ENCODE assay signal across 9 mouse cellular contexts in genomic region chr5:125040128-125040584, GRCm38 (mm10). TPM values are rescaled to one million over a fixed set of nuclear protein-coding genes. Genes with fewer than 3 reads are reported as not detected.
DNase-seq lines count a peak whose midpoint lies in the region; ATAC-seq and TF ChIP-seq lines count a peak whose summit lies in the region.
"Had no signal": no experiment of that assay in that cellular context is flagged by ENCODE, and none has a peak within 500 bp of the region (broad histone marks: within the 10 kb centered on the region; RNA-seq: fewer than 3 reads in every experiment).

No protein-coding gene starts in this region.

- H3K9me3 ChIP-seq in hindbrain, embryonic 16.5 days (ENCODE audit: control insufficient read depth, low read length): no peaks in the 10 kb centered on the region
- no peaks in the 10 kb centered on the region for H3K9me3 ChIP-seq in hindbrain, embryonic 12.5 days (replicated peaks)
- H3K9me3 ChIP-seq: embryonic facial prominence, embryonic 12.5 days had no signal

- no peak overlapping the region for H3K4me3 ChIP-seq in hindbrain, embryonic 16.5 days (ENCODE audit: low read length)
- no peak overlapping the region for H3K4me3 ChIP-seq in hindbrain, embryonic 12.5 days
- H3K4me3 ChIP-seq in kidney, adult 2 months (ENCODE audit: insufficient read depth, low read depth, low read length): no peak overlapping the region
- H3K4me3 ChIP-seq: embryonic facial prominence, embryonic 12.5 days had no signal

- H3K9ac ChIP-seq in hindbrain, embryonic 16.5 days (ENCODE audit: low read depth, low read length): no peak overlapping the region
- H3K9ac ChIP-seq in hindbrain, embryonic 12.5 days: no peak overlapping the region
- H3K9ac ChIP-seq: embryonic facial prominence, embryonic 12.5 days had no signal

- H3K36me3 ChIP-seq in hindbrain, embryonic 16.5 days (ENCODE audit: control insufficient read depth, insufficient read depth, low read length): peaks cover 30% of the 10 kb centered on the region
- H3K36me3 ChIP-seq in hindbrain, embryonic 12.5 days: peaks cover 71% of the 10 kb centered on the region
- H3K36me3 ChIP-seq in kidney, adult 2 months (ENCODE audit: control insufficient read depth, insufficient read depth, low read length): no peaks in the 10 kb centered on the region; the same call in 1 of the 2 replicates

- H3K4me1 ChIP-seq in hindbrain, embryonic 16.5 days (ENCODE audit: control insufficient read depth, insufficient read depth, low read depth, low read length): peaks cover 12% of the 10 kb centered on the region; the same call in 1 of the 2 replicates
- H3K4me1 ChIP-seq in hindbrain, embryonic 12.5 days: peaks cover 19% of the 10 kb centered on the region
- peaks cover 11% of the 10 kb centered on the region for H3K4me1 ChIP-seq in kidney, adult 2 months (ENCODE audit: control insufficient read depth, insufficient read depth, low read length)

- intact Hi-C loops in gastrocnemius, postnatal 14 days (cut with DNase I; ENCODE audit: low total_unique reads): no loop called here

- peak; percentile 85 for DNase-seq in adrenal gland, adult 8-10 months
- DNase-seq in gastrocnemius, postnatal 14 days: peak; percentile 91
- peak; percentile 97 for DNase-seq in kidney, adult 2 months
- DNase-seq in ovary, adult 18-20 months (ENCODE audit: low spot score): peak; percentile 67

- H3K27ac ChIP-seq in hindbrain, embryonic 16.5 days (ENCODE audit: low read depth, low read length): peak overlapping the region; percentile 44; the same call in 1 of the 2 replicates
- no peak overlapping the region for H3K27ac ChIP-seq in hindbrain, embryonic 12.5 days
- peak overlapping the region; percentile 9; the same call in 1 of the 2 replicates for H3K27ac ChIP-seq in kidney, adult 2 months (ENCODE audit: insufficient read depth, low read depth, low read length)
- H3K27ac ChIP-seq: embryonic facial prominence, embryonic 12.5 days had no signal

- no peak overlapping the region for H3K4me2 ChIP-seq in hindbrain, embryonic 16.5 days (ENCODE audit: low read length)
- H3K4me2 ChIP-seq in hindbrain, embryonic 12.5 days (replicated peaks): no peak overlapping the region
- H3K4me2 ChIP-seq: embryonic facial prominence, embryonic 12.5 days had no signal

- H3K27me3 ChIP-seq in hindbrain, embryonic 16.5 days (replicated peaks; ENCODE audit: control insufficient read depth, insufficient read depth, low read length): no peaks in the 10 kb centered on the region
- H3K27me3 ChIP-seq in hindbrain, embryonic 12.5 days: no peaks in the 10 kb centered on the region
- H3K27me3 ChIP-seq in kidney, adult 2 months (replicated peaks; ENCODE audit: control insufficient read depth, insufficient read depth, low read length): no peaks in the 10 kb centered on the region
- H3K27me3 ChIP-seq: embryonic facial prominence, embryonic 12.5 days had no signal

- TF ChIP-seq POLR2A in kidney, adult 2 months (IDR thresholded peaks at IDR 0.05; ENCODE audit: low read depth, low read length): no peak

- TF ChIP-seq CTCF in kidney, adult 2 months (conservative IDR thresholded peaks at IDR 0.05; ENCODE audit: insufficient read depth, insufficient read length, low read depth, low read length): 0 out of 2 replicates have a peak, but pooled peaks have one; percentile 5

- WGBS in hindbrain, embryonic 16.5 days: 54% methylated on average over 5 of the region's 5 CpGs
- WGBS in hindbrain, embryonic 12.5 days: 67% methylated on average over 5 of the region's 5 CpGs
- WGBS in kidney, adult 2 months: 14% methylated on average over 5 of the region's 5 CpGs

- ATAC-seq in hindbrain, embryonic 16.5 days: no peak
- ATAC-seq in hindbrain, embryonic 12.5 days (ENCODE audit: low FRiP score): no peak
- ATAC-seq in erythroid progenitor cell, adult 5-6 weeks (replicated peaks; ENCODE audit: low FRiP score, poor library complexity, severe bottlenecking): no peak
- no peak for ATAC-seq in monocyte, adult 5-6 weeks (replicated peaks; ENCODE audit: insufficient number of reproducible peaks, low FRiP score, low TSS enrichment, poor library complexity, severe bottlenecking)

RNA-seq across cellular contexts. Expression of gene Rflna, which starts 37.1 kb away (rescaled TPM):
- 6.8 and 6.9 TPM in 2 replicates for polyA plus RNA-seq in hindbrain, embryonic 16.5 days (2015; fragmentation: Nextera tagmentation; extraction: Ambion mirVana)
- 25.0 and 34.1 TPM in 2 replicates for polyA plus RNA-seq in hindbrain, embryonic 12.5 days (2016; fragmentation: Nextera tagmentation; extraction: Ambion mirVana)
- 1 to 10 TPM; 2.4 to 4.6 (median 3.4) TPM for total RNA-seq in adrenal gland, adult 8-10 months (2022)
- under 1 TPM; 0.84 to 0.98 TPM for total RNA-seq in gastrocnemius, postnatal 14 days (2021)
- 7.9 and 11.3 TPM in 2 replicates for polyA plus RNA-seq in kidney, adult 2 months (2012; rRNA removed)
- not detected in 2 replicates for total RNA-seq in erythroid progenitor cell, adult 5-6 weeks (2015; ENCODE audit: low replicate concordance)
- not detected in 2 replicates for total RNA-seq in erythroid progenitor cell, adult 5-6 weeks (2017; ENCODE audit: low replicate concordance)
- total RNA-seq in monocyte, adult 5-6 weeks (2017): not detected in 3 replicates
